Mouse (Mus musculus) CH12.LX (cell line): ENCODE results near the gene Hoxb7. TPM values are rescaled to one million over a fixed set of nuclear protein-coding genes. Genes with fewer than 3 reads are reported as not detected.

Experiments used
- DNase-seq: peaks from one replicate; pipeline ENCODE4 v3.0.0-alpha.2; 2013; ENCODE audit errors: extremely low read depth
- H3K27ac ChIP-seq: 2 replicates; pipeline ENCODE4 v1.5.1; 2012; ENCODE audit warnings: low read depth, mild to moderate bottlenecking, control low read depth, moderate library complexity; ENCODE audit not compliant: insufficient read depth
- H3K27me3 ChIP-seq: replicated peaks from 2 replicates; pipeline ENCODE3; 2012; ENCODE audit warnings: inconsistent platforms
- H3K36me3 ChIP-seq, 2 experiments: replicated peaks in 1 of 2; 2 replicates each; pipeline versions ENCODE3 to v1.6.1; 2012; ENCODE audit warnings: inconsistent platforms in 1 of 2, low read length in 1 of 2, mild to moderate bottlenecking in 1 of 2, mixed read lengths in 1 of 2, moderate library complexity in 1 of 2; ENCODE audit not compliant: control insufficient read depth in 1 of 2, insufficient read depth in 1 of 2
- H3K4me1 ChIP-seq, 2 experiments: 2 replicates each; pipeline ENCODE4 v1.6.1; 2012; ENCODE audit warnings: inconsistent platforms in 1 of 2, moderate library complexity in 1 of 2; ENCODE audit not compliant: insufficient read depth in 2 of 2, control insufficient read depth in 1 of 2
- H3K4me2 ChIP-seq: 2 replicates; pipeline ENCODE4 v1.6.1; 2012; ENCODE audit warnings: low read depth, mild to moderate bottlenecking, control low read depth; ENCODE audit not compliant: poor library complexity, insufficient read depth, severe bottlenecking
- H3K4me3 ChIP-seq, 3 experiments: fragments of 150-350 bp in 1 of 3; sonication (generic) in 1 of 3; replicated peaks in 1 of 3; 2 replicates each; pipeline versions ENCODE3 to v1.5.1; 2011 to 2012; ENCODE audit warnings: low read depth in 2 of 3, low read length in 2 of 3, mild to moderate bottlenecking in 2 of 3, moderate library complexity in 2 of 3, control low read depth in 1 of 3, improper control_type of control experiment in 1 of 3, inconsistent platforms in 1 of 3, mixed read lengths in 1 of 3; ENCODE audit not compliant: poor library complexity in 1 of 3
- H3K79me2 ChIP-seq: replicated peaks from 2 replicates; pipeline ENCODE4 v1.6.1; 2012; ENCODE audit warnings: mild to moderate bottlenecking, moderate library complexity; ENCODE audit not compliant: control insufficient read depth, poor library complexity, insufficient read depth, severe bottlenecking; ENCODE audit errors: extremely low read depth
- H3K9ac ChIP-seq: 2 replicates; pipeline ENCODE4 v1.6.1; 2012; ENCODE audit warnings: low read depth, mild to moderate bottlenecking, control low read depth, moderate library complexity; ENCODE audit not compliant: insufficient read depth
- H3K9me3 ChIP-seq: replicated peaks from 2 replicates; pipeline ENCODE3; 2012; ENCODE audit warnings: low read length, inconsistent platforms, mixed read lengths
- EP300 ChIP-seq: IDR thresholded peaks from 2 replicates; pipeline ENCODE4 v1.6.1; 2011; ENCODE audit warnings: low read length, improper control_type of control experiment
- ETS1 ChIP-seq: conservative IDR thresholded peaks from 2 replicates; pipeline ENCODE4 v1.6.1; 2012; ENCODE audit warnings: low read depth, mild to moderate bottlenecking, inconsistent platforms, low read length, improper control_type of control experiment, moderate library complexity
- GABPA ChIP-seq: IDR thresholded peaks from 2 replicates; pipeline ENCODE4 v1.6.1; 2012; ENCODE audit warnings: low read depth, low read length, improper control_type of control experiment, inconsistent platforms; ENCODE audit not compliant: insufficient replicate concordance
- HCFC1 ChIP-seq: IDR thresholded peaks from 2 replicates; pipeline ENCODE4 v1.6.1; 2012; ENCODE audit warnings: low read depth, mild to moderate bottlenecking, inconsistent platforms, low read length, improper control_type of control experiment
- IRF4 ChIP-seq: IDR thresholded peaks from 2 replicates; pipeline ENCODE4 v1.6.1; 2014; ENCODE audit warnings: low read depth, mild to moderate bottlenecking, inconsistent platforms, low read length, improper control_type of control experiment
- JUND ChIP-seq: conservative IDR thresholded peaks from 2 replicates; pipeline ENCODE4 v1.6.1; 2011; ENCODE audit warnings: low read depth, low read length, improper control_type of control experiment
- KAT2A ChIP-seq: IDR thresholded peaks from 2 replicates; pipeline ENCODE4 v1.6.1; 2012; ENCODE audit warnings: low read length, improper control_type of control experiment, inconsistent platforms; ENCODE audit not compliant: insufficient replicate concordance
- MAFK ChIP-seq: IDR thresholded peaks from 2 replicates; pipeline ENCODE4 v1.6.1; 2011; ENCODE audit warnings: low read length, improper control_type of control experiment; ENCODE audit not compliant: insufficient replicate concordance
- MAX ChIP-seq: IDR thresholded peaks from 2 replicates; pipeline ENCODE4 v1.6.1; 2011; ENCODE audit warnings: low read length, improper control_type of control experiment
- MAZ ChIP-seq: IDR thresholded peaks from 2 replicates; pipeline ENCODE4 v1.6.1; 2012; ENCODE audit warnings: low read depth, mild to moderate bottlenecking, inconsistent platforms, low read length, improper control_type of control experiment, moderate library complexity
- MEF2A ChIP-seq: IDR thresholded peaks from 2 replicates; pipeline ENCODE4 v1.6.1; 2014; ENCODE audit warnings: low read depth, mild to moderate bottlenecking, inconsistent platforms, low read length, improper control_type of control experiment, borderline replicate concordance
- NELFE ChIP-seq: IDR thresholded peaks from 2 replicates; pipeline ENCODE4 v1.6.1; 2011; ENCODE audit warnings: low read depth, low read length, improper control_type of control experiment
- NRF1 ChIP-seq: IDR thresholded peaks from 2 replicates; pipeline ENCODE4 v1.6.1; 2014; ENCODE audit warnings: low read depth, mild to moderate bottlenecking, inconsistent platforms, low read length, improper control_type of control experiment, moderate library complexity
- PAX5 ChIP-seq: IDR thresholded peaks from 2 replicates; pipeline ENCODE4 v1.6.1; 2012; ENCODE audit warnings: low read length, inconsistent platforms, mixed read lengths
- POLR2A ChIP-seq: IDR thresholded peaks from 2 replicates; pipeline ENCODE4 v1.6.1; 2011; ENCODE audit warnings: low read depth, mild to moderate bottlenecking, improper control_type of control experiment, low read length
- POLR2AphosphoS2 ChIP-seq: IDR thresholded peaks from 2 replicates; pipeline ENCODE4 v1.6.1; 2011; ENCODE audit warnings: low read depth, low read length, improper control_type of control experiment
- RAD21 ChIP-seq: IDR thresholded peaks from 2 replicates; pipeline ENCODE4 v1.6.1; 2011; ENCODE audit warnings: low read depth, mild to moderate bottlenecking, low read length, improper control_type of control experiment, moderate library complexity
- RCOR1 ChIP-seq: conservative IDR thresholded peaks from 2 replicates; pipeline ENCODE4 v1.6.1; 2012; ENCODE audit warnings: low read depth, mild to moderate bottlenecking, inconsistent platforms, low read length, improper control_type of control experiment
- SIN3A ChIP-seq: IDR thresholded peaks from 2 replicates; pipeline ENCODE4 v1.6.1; 2012; ENCODE audit warnings: low read length, improper control_type of control experiment, inconsistent platforms
- TBP ChIP-seq: conservative IDR thresholded peaks from 2 replicates; pipeline ENCODE4 v1.6.1; 2011; ENCODE audit warnings: low read depth, low read length, improper control_type of control experiment
- TCF12 ChIP-seq: IDR thresholded peaks from 2 replicates; pipeline ENCODE4 v1.6.1; 2014; ENCODE audit warnings: low read depth, mild to moderate bottlenecking, inconsistent platforms, low read length, improper control_type of control experiment
- USF1 ChIP-seq: IDR thresholded peaks from 2 replicates; pipeline ENCODE4 v1.6.1; 2014; ENCODE audit warnings: low read depth, mild to moderate bottlenecking, inconsistent platforms, low read length, improper control_type of control experiment
- ZC3H11A ChIP-seq: IDR thresholded peaks from 2 replicates; pipeline ENCODE4 v1.6.1; 2012; ENCODE audit warnings: low read depth, mild to moderate bottlenecking, inconsistent platforms, low read length, improper control_type of control experiment
- ZNF384 ChIP-seq: IDR thresholded peaks from 2 replicates; pipeline ENCODE4 v1.6.1; 2012; ENCODE audit warnings: low read depth, low read length, improper control_type of control experiment, inconsistent platforms
- dilution Hi-C: fragments of 300-500 bp; cut with MboI; formaldehyde crosslinking; loops from 2 replicates; pipeline ENCODE4 v1.14.3; 2020; ENCODE audit warnings: low sequenced_read_pairs; ENCODE audit not compliant: extremely low pct_unique_long_range_greater_than_20kb, extremely low pct_ligation_motif_present
- in situ Hi-C: fragments of 300-500 bp; cut with MboI; formaldehyde crosslinking; loops from 3 replicates; pipeline ENCODE4 v1.14.3; 2019; ENCODE audit warnings: low sequenced_read_pairs, low pct_ligation_motif_present, low pct_unique_long_range_greater_than_20kb, mixed read lengths
- polyA plus RNA-seq: library from polyadenylated mRNA; unstranded; fragments of >175 nt; gene quantifications from 2 replicates; pipeline ENCODE4 v1.2.1, GENCODE M21; 2012; ENCODE audit warnings: low read depth; ENCODE audit not compliant: insufficient read length
- total RNA-seq, 2 experiments: library from RNA; depleted of rRNA; stranded (reverse); fragments of 300-350 nt in 1 of 2; fragments of >200 nt in 1 of 2; gene quantifications; 2 replicates each; pipeline ENCODE4 v1.2.3; 2012 to 2014

Hoxb7 gene
- total and polyA plus RNA-seq, 3 experiments = not detected

DNA sequence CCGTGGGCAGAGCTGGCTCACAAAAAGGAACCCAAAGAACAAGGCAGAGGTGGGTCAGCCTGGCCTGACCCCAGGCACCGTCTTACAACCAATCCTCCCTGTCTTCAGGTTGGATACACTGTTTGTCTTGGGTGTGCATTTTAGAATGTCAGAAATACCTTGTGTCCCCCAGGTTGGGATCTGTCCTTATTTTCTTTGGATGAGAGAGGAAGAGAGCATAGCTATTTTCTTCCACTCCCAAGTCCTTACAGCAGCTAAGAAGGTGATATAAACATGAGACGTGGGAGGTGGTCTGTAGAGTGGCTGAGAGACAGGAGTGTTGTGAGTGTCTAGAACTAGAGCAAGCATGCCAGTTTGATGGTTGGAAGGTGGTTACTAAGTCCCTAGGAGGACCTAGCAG, 11.0 kb downstream of the Hoxb7 start:
- H3K4me1 ChIP-seq = peaks cover 0 to 39% of the 10 kb centered on the region in 2 experiments; a peak in 2 of 4 replicates
- no peak for DNase-seq
- no peak overlapping the region for H3K27ac ChIP-seq
- H3K4me3 ChIP-seq = no peak overlapping the region
- H3K79me2 ChIP-seq = no peaks in the 10 kb centered on the region
- no peak overlapping the region for H3K4me2 ChIP-seq
- TF ChIP-seq RCOR1 (no peak), NRF1 (no peak), USF1 (no peak), JUND (no peak), TBP (no peak), ETS1 (no peak), SIN3A (no peak), HCFC1 (no peak), IRF4 (no peak), ZNF384 (no peak), MAX (no peak)
- dilution Hi-C loops = no loop called here
- no peak overlapping the region for H3K9ac ChIP-seq
- H3K36me3 ChIP-seq = no peaks in the 10 kb centered on the region
- peaks cover 20% of the 10 kb centered on the region for H3K9me3 ChIP-seq
- in situ Hi-C loops = loop anchor here (10.0 kb wide), 1 partner anchor 567 kb away; no protein-coding TSS in a partner anchor
- peaks cover 80% of the 10 kb centered on the region for H3K27me3 ChIP-seq

DNA sequence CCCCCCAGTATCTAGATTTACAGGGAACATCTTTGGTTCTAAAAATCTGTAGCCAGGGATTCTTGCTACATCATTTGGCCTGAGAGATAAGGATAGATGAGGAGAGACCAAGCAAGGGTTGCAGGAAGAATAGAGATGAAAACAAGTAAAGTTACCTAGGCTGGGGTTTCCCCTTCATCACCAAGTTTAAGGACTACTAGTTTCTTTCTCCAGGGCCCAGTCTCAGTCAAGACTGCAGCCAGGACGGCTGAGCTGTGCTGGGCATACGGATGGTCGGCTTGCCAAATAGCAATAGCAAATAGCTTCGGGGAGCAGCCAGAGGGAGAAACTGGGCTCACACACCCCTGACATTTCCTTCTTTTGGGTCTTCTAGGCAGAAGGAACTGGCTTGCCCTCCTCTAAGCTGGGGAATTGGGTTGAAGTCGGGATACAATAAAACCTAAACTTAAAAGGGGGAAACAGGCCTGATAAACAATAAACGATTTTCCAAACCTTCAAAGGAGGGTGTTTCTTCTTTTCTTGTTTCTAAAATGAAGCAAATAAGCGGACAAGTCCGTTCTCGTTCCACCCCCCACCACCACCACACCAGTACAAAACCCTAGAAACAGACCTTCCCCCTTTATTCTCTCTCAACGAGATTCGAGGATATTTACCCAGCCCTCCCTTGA, 11.7 kb downstream of the Hoxb7 start:
- no peaks in the 10 kb centered on the region for H3K36me3 ChIP-seq
- H3K4me2 ChIP-seq = no peak overlapping the region
- dilution Hi-C loops (no loop called here), in situ Hi-C loops (loop anchor here (10.0 kb wide), 1 partner anchor 567 kb away; no protein-coding TSS in a partner anchor)
- no peak for TF ChIP-seq MAZ
- TF ChIP-seq RAD21 = no peak
- TF ChIP-seq RCOR1 = no peak
- no peak for TF ChIP-seq KAT2A
- TF ChIP-seq MAFK = no peak
- TF ChIP-seq PAX5 = no peak
- no peak for TF ChIP-seq POLR2AphosphoS2
- TF ChIP-seq EP300 = no peak
- TF ChIP-seq POLR2A = no peak
- TF ChIP-seq ETS1 = no peak
- no peak for TF ChIP-seq ZC3H11A
- TF ChIP-seq GABPA = no peak
- no peak for TF ChIP-seq MEF2A
- TF ChIP-seq NELFE = no peak
- no peak for TF ChIP-seq TCF12
- TF ChIP-seq JUND = no peak
- no peak overlapping the region for H3K4me3 ChIP-seq
- H3K9ac ChIP-seq = no peak overlapping the region
- no peaks in the 10 kb centered on the region for H3K79me2 ChIP-seq
- H3K27ac ChIP-seq = no peak overlapping the region
- peaks cover 0 to 34% of the 10 kb centered on the region in 2 experiments; a peak in 2 of 4 replicates for H3K4me1 ChIP-seq
- H3K9me3 ChIP-seq = peaks cover 26% of the 10 kb centered on the region
- DNase-seq = no peak
- peaks cover 79% of the 10 kb centered on the region for H3K27me3 ChIP-seq
